Comparison of ENCODE assay signal across 8 mouse cellular contexts in genomic region chr4:83525690-83526055, GRCm38 (mm10). TPM values are rescaled to one million over a fixed set of nuclear protein-coding genes. Genes with fewer than 3 reads are reported as not detected.
DNase-seq lines count a peak whose midpoint lies in the region; ATAC-seq lines count a peak whose summit lies in the region.

No protein-coding gene starts in this region.

- H3K9me3 ChIP-seq in heart, embryonic 10.5 days: no peaks in the 10 kb centered on the region
- H3K9me3 ChIP-seq in hindbrain, embryonic 15.5 days: no peaks in the 10 kb centered on the region

- no peaks in the 10 kb centered on the region for H3K36me3 ChIP-seq in heart, embryonic 10.5 days
- H3K36me3 ChIP-seq in hindbrain, embryonic 15.5 days: no peaks in the 10 kb centered on the region

- H3K27ac ChIP-seq in heart, embryonic 10.5 days: peak overlapping the region; percentile 97
- peak overlapping the region; percentile 100 for H3K27ac ChIP-seq in hindbrain, embryonic 15.5 days (replicated peaks)

- H3K9ac ChIP-seq in hindbrain, embryonic 15.5 days: peak overlapping the region; percentile 82

- no peak for DNase-seq in heart, embryonic 10.5 days (ENCODE audit: low spot score)
- DNase-seq in heart, adult 9 months (ENCODE audit: low spot score in 2 of 2): no peak
- peak; percentile 89 for DNase-seq in A20 (ENCODE audit: low read depth, low spot score)
- peak; percentile 43 for DNase-seq in c-Kit-positive CD71-positive TER-119-positive erythroid progenitor cells, embryonic 14.5 days (ENCODE audit: low spot score)
- DNase-seq in mesoderm, embryonic 11.5 days (ENCODE audit: low read depth, low spot score): peak; percentile 50
- no peak for DNase-seq in layer of hippocampus, postnatal 14 days (ENCODE audit: low spot score in 2 of 2)
- DNase-seq in left cerebral cortex, adult 9 months (ENCODE audit: low spot score in 2 of 2): no peak

- H3K4me2 ChIP-seq in hindbrain, embryonic 15.5 days: peak overlapping the region; percentile 95

- no peaks in the 10 kb centered on the region for H3K27me3 ChIP-seq in heart, embryonic 10.5 days (ENCODE audit: insufficient read depth, poor library complexity, severe bottlenecking)
- H3K27me3 ChIP-seq in hindbrain, embryonic 15.5 days: no peaks in the 10 kb centered on the region

- H3K4me3 ChIP-seq in heart, embryonic 10.5 days: peak overlapping the region; percentile 68
- peak overlapping the region; percentile 92 for H3K4me3 ChIP-seq in hindbrain, embryonic 15.5 days

- ATAC-seq in hindbrain, embryonic 15.5 days (ENCODE audit: low FRiP score, low read depth): peak; percentile 81

- peaks cover 9% of the 10 kb centered on the region; the same call in 1 of the 2 replicates for H3K4me1 ChIP-seq in heart, embryonic 10.5 days
- H3K4me1 ChIP-seq in hindbrain, embryonic 15.5 days (replicated peaks): peaks cover 23% of the 10 kb centered on the region

- WGBS in heart, embryonic 10.5 days: 0% methylated on average over 18 of the region's 18 CpGs
- under 1% methylated on average over 18 of the region's 18 CpGs for WGBS in hindbrain, embryonic 15.5 days

RNA-seq across cellular contexts. Expression of gene Ccdc171, which starts 0.3 kb away (rescaled TPM):
- 3.3 and 4.0 TPM in 2 replicates for polyA plus RNA-seq in heart, embryonic 10.5 days (2016; fragmentation: Nextera tagmentation; extraction: Ambion mirVana)
- 4.0 and 4.4 TPM in 2 replicates for polyA plus RNA-seq in hindbrain, embryonic 15.5 days (2015; fragmentation: Nextera tagmentation; extraction: Ambion mirVana)
- total RNA-seq in layer of hippocampus, postnatal 14 days (2021): 1 to 10 TPM; 3.2 to 3.3 TPM

RNA-seq across cellular contexts. Expression of gene Psip1, which starts 39.4 kb away (rescaled TPM):
- polyA plus RNA-seq in heart, embryonic 10.5 days (2016; fragmentation: Nextera tagmentation; extraction: Ambion mirVana): 96.6 and 148 TPM in 2 replicates
- 253 and 257 TPM in 2 replicates for polyA plus RNA-seq in hindbrain, embryonic 15.5 days (2015; fragmentation: Nextera tagmentation; extraction: Ambion mirVana)
- 100 to 1,000 TPM; 198 to 203 TPM for total RNA-seq in layer of hippocampus, postnatal 14 days (2021)

Comparison
In these comparisons a context has a peak if more than half of its experiments do, and no peak if none do; other contexts are left out.
1. DNase-seq: peak in A20 (single experiment), c-Kit-positive CD71-positive TER-119-positive erythroid progenitor cells, embryonic 14.5 days (single experiment) and mesoderm, embryonic 11.5 days (single experiment); none in heart, embryonic 10.5 days (single experiment), heart, adult 9 months (0 of 2), layer of hippocampus, postnatal 14 days (0 of 2) and left cerebral cortex, adult 9 months (0 of 2).